Mouse (Mus musculus) heart, embryonic 11.5 days (tissue): Measurements from ENCODE around the gene Acsl1. TPM values are rescaled to one million over a fixed set of nuclear protein-coding genes. Genes with fewer than 3 reads are reported as not detected.

Source experiments
- ATAC-seq: fragments of 200-750 bp; cut with Nextera tagmentation; replicated peaks from 2 replicates; pipeline ENCODE4 v1.8.0; 2017; ENCODE audit warnings: moderate library complexity; ENCODE audit not compliant: insufficient number of reproducible peaks, low FRiP score, low TSS enrichment
- H3K27ac ChIP-seq: fragments of 300-500 bp; sonication (generic); 2 replicates; pipeline ENCODE4 v1.5.1; 2014; ENCODE audit warnings: mild to moderate bottlenecking, low read depth, low read length
- H3K27me3 ChIP-seq: fragments of 300-500 bp; sonication (generic); 2 replicates; pipeline ENCODE4 v1.6.1; 2014; ENCODE audit warnings: mild to moderate bottlenecking, low read length, mixed read lengths; ENCODE audit not compliant: control insufficient read depth, insufficient read depth
- H3K36me3 ChIP-seq: fragments of 300-500 bp; sonication (generic); 2 replicates; pipeline ENCODE4 v1.6.1; 2014; ENCODE audit warnings: mild to moderate bottlenecking, low read length, moderate library complexity, mixed read lengths; ENCODE audit not compliant: control insufficient read depth, insufficient read depth
- H3K4me1 ChIP-seq: fragments of 300-500 bp; sonication (generic); 2 replicates; pipeline ENCODE4 v1.6.1; 2014; ENCODE audit warnings: low read length; ENCODE audit not compliant: control insufficient read depth, insufficient read depth
- H3K4me2 ChIP-seq: fragments of 300-500 bp; sonication (generic); 2 replicates; pipeline ENCODE4 v1.6.1; 2014; ENCODE audit warnings: mild to moderate bottlenecking, moderate library complexity
- H3K4me3 ChIP-seq: fragments of 300-500 bp; sonication (generic); 2 replicates; pipeline ENCODE4 v1.5.1; 2014; ENCODE audit warnings: low read depth, low read length
- H3K9ac ChIP-seq: fragments of 300-500 bp; sonication (generic); 2 replicates; pipeline ENCODE4 v1.6.1; 2014; ENCODE audit warnings: mild to moderate bottlenecking, low read depth, low read length, moderate library complexity
- H3K9me3 ChIP-seq: fragments of 300-500 bp; sonication (generic); replicated peaks from 2 replicates; pipeline ENCODE4 v1.6.1; 2016; ENCODE audit warnings: low read length; ENCODE audit not compliant: control insufficient read depth
- WGBS: fragments of 180-500 bp; shearing (Covaris S2); extraction: QIAGEN DNeasy Blood & Tissue Kit; methylation state at CpG from one replicate; pipeline ENCODE4 v1.1.7; 2014; ENCODE audit not compliant: insufficient replicate concordance; 5-methylcytosine and 5-hydroxymethylcytosine counted together
- polyA plus RNA-seq: library from polyadenylated mRNA; unstranded; fragments of >200 nt; fragmentation: Nextera tagmentation; extraction: Ambion mirVana; gene quantifications from 2 replicates; pipeline ENCODE4 v1.2.1, GENCODE M21; 2014

Gene Acsl1
- polyA plus RNA-seq, 1 experiment from 2014 or later, result 16.4 TPM

DNA sequence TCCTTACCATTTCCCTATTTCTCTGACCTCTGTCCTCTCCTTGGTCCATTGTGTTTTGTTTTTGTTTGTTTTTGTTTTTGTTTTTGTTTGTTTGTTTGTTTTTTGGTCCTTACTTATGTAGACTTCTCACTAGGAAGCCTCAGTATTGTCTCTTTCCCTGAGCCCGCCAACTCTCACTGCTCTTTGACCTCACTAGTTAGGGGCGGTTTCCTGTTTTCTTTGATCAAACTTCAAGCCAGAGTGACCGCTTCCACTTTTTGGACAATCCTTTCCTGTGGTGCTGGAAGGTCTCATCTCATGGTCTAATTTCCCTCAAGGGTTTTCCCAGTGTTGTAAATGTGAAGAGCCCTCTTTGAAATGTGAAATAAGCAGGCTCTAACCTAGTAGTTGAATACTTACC lies 33.4 kb downstream of the Acsl1 start:
- Histone ChIP-seq H3K4me2 (no peak overlapping the region), H3K9me3 (no peaks in the 10 kb centered on the region), H3K27me3 (no peaks in the 10 kb centered on the region), H3K9ac (no peak overlapping the region), H3K4me1 (peaks cover 18% of the 10 kb centered on the region), H3K27ac (no peak overlapping the region), H3K36me3 (no peaks in the 10 kb centered on the region), H3K4me3 (no peak overlapping the region)
- ATAC-seq, result no peak
- WGBS, result 58% methylated on average over 3 of the region's 3 CpGs

DNA sequence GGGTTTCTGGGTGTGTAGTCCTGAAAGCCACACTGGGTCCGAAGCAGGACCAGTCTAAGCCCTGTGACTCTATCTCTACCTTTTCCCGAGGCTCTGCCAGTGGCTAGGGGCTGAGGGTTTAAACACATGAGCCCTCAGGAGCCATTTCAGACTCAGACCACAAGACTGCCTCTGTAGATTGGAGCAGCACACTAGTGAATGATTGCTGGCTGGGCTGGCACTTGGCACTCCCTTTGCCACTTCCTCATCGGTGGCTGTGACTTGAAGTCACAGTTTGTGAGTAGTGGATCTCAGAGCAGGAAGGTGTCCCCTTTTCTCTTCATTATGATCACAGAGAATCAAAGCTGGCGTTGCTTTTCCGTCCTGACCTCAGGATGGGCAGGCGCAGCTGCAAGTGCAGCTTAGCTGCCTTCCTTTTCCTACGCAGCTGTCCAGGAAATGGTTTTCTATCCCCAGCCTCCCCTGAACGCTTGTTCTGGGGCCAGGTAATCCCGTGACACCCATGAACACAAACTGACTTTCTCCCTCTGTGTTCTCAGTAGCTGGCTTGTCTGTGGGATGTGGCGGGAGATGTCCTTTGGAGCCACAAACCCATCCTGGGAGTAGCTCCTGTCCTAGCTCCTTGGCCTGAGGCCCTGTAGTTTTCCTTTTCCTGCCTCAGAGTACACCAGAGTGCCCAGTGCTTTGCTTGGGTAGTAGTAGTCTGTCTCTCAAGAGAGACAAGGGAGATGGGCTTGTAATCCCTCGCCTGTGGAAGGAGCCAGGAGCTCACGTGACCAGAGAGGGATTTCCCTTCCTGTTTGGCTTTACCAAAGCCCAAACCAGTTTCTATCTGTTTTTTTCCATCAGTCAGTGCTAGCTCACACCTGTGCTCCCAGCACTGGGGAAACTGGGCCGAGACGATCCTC lies 37.9 kb downstream of the Acsl1 start:
- no peak overlapping the region for H3K4me2 ChIP-seq
- 78% methylated on average over 14 of the region's 14 CpGs for WGBS
- no peaks in the 10 kb centered on the region for H3K9me3 ChIP-seq
- no peak overlapping the region for H3K4me3 ChIP-seq
- H3K27me3 ChIP-seq, result no peaks in the 10 kb centered on the region
- ATAC-seq, result no peak
- H3K9ac ChIP-seq, result no peak overlapping the region
- no peaks in the 10 kb centered on the region for H3K36me3 ChIP-seq
- H3K27ac ChIP-seq, result no peak overlapping the region
- peaks cover 2% of the 10 kb centered on the region for H3K4me1 ChIP-seq

GRCm38 (mm10) chr8:46509474-46509873 lies 38.6 kb downstream of the Acsl1 start:
- Histone ChIP-seq H3K36me3 (no peaks in the 10 kb centered on the region), H3K27ac (no peak overlapping the region), H3K4me2 (no peak overlapping the region), H3K9me3 (no peaks in the 10 kb centered on the region), H3K9ac (no peak overlapping the region), H3K4me3 (no peak overlapping the region), H3K27me3 (no peaks in the 10 kb centered on the region), H3K4me1 (no peaks in the 10 kb centered on the region)
- no peak for ATAC-seq
- 79% methylated on average over 3 of the region's 3 CpGs for WGBS

DNA sequence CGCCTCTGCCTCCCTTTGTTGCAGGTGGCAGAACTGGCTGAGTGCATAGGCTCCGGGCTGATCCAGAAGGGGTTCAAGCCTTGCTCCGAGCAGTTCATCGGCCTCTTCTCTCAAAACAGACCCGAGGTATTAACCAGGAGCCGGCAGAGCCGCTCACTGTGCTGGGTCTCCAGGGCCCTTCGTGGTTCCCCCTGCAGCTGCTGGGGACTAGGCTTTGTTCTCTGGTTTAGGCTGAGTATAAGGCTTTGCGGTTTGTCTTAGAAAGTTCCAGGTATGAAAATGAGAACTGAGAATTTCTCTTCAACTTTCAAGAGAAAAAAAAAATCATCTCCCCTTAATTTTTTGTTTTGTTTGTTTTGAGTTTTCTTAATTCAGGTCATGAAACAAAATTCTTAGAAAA lies 40.5 kb downstream of the Acsl1 start:
- ATAC-seq, result no peak

GRCm38 (mm10) chr8:46512538-46512937 lies 41.7 kb downstream of the Acsl1 start:
- no peak for ATAC-seq
- Histone ChIP-seq H3K27me3 (no peaks in the 10 kb centered on the region), H3K4me2 (no peak overlapping the region), H3K36me3 (no peaks in the 10 kb centered on the region), H3K9me3 (no peaks in the 10 kb centered on the region), H3K9ac (no peak overlapping the region), H3K4me3 (no peak overlapping the region), H3K27ac (no peak overlapping the region), H3K4me1 (no peaks in the 10 kb centered on the region)
- WGBS, result 55% methylated on average over 8 of the region's 8 CpGs

More for the DNA sequence above, 40.5 kb downstream of the Acsl1 start:
- Histone ChIP-seq H3K4me3 (no peak overlapping the region), H3K9ac (no peak overlapping the region), H3K4me1 (no peaks in the 10 kb centered on the region), H3K27ac (no peak overlapping the region), H3K4me2 (no peak overlapping the region), H3K9me3 (no peaks in the 10 kb centered on the region), H3K36me3 (no peaks in the 10 kb centered on the region), H3K27me3 (no peaks in the 10 kb centered on the region)
- 84% methylated on average over 9 of the region's 9 CpGs for WGBS

GRCm38 (mm10) chr8:46514027-46514426 lies 43.2 kb downstream of the Acsl1 start:
- 79% methylated on average over 1 of the region's 1 CpGs for WGBS
- H3K9me3 ChIP-seq, result no peaks in the 10 kb centered on the region
- H3K4me3 ChIP-seq, result no peak overlapping the region
- ATAC-seq, result no peak
- no peaks in the 10 kb centered on the region for H3K36me3 ChIP-seq
- H3K27ac ChIP-seq, result no peak overlapping the region
- H3K27me3 ChIP-seq, result no peaks in the 10 kb centered on the region
- H3K4me1 ChIP-seq, result no peaks in the 10 kb centered on the region
- no peak overlapping the region for H3K4me2 ChIP-seq
- H3K9ac ChIP-seq, result no peak overlapping the region

DNA sequence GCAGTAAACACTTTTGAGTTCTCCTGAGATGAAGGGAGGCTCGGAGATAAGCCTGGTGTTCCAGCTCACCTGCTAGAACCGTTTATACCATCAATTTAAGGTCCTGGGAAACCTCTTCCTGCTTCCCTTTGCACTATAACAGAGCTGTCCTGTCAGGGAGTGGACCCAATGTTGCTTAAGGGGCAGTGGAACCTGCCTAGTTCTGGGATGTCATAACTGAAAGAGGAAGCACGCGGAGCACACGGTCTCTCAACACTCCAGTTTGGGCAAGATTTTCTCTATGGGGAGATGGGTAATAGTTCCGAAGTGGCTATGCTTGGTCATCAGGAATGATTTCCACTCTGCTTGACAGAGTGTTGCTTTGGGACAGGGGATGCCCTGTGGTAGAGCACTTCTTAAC lies 49.8 kb downstream of the Acsl1 start:
- Histone ChIP-seq H3K27ac (no peak overlapping the region), H3K27me3 (no peaks in the 10 kb centered on the region), H3K4me1 (no peaks in the 10 kb centered on the region), H3K4me3 (no peak overlapping the region), H3K9me3 (no peaks in the 10 kb centered on the region), H3K9ac (no peak overlapping the region), H3K4me2 (no peak overlapping the region), H3K36me3 (0 out of 2 replicates have a peak, but pooled peaks cover 2% of the 10 kb centered on the region)
- ATAC-seq, result no peak
- 84% methylated on average over 6 of the region's 6 CpGs for WGBS

GRCm38 (mm10) chr8:46526098-46526497 lies 55.3 kb downstream of the Acsl1 start:
- Histone ChIP-seq H3K36me3 (peaks cover 2% of the 10 kb centered on the region; the same call in 1 of the 2 replicates), H3K4me1 (no peaks in the 10 kb centered on the region), H3K9ac (no peak overlapping the region), H3K27me3 (no peaks in the 10 kb centered on the region), H3K9me3 (no peaks in the 10 kb centered on the region), H3K27ac (no peak overlapping the region), H3K4me3 (no peak overlapping the region), H3K4me2 (no peak overlapping the region)
- no peak for ATAC-seq
- 87% methylated on average over 8 of the region's 8 CpGs for WGBS

- H3K9ac ChIP-seq, result no peak overlapping the region
- WGBS, result 72% methylated on average over 10 of the region's 10 CpGs
- H3K4me1 ChIP-seq, result no peaks in the 10 kb centered on the region
- no peaks in the 10 kb centered on the region; the same call in 1 of the 2 replicates for H3K36me3 ChIP-seq
- H3K4me3 ChIP-seq, result no peak overlapping the region
- H3K4me2 ChIP-seq, result no peak overlapping the region
- no peak for ATAC-seq
- H3K9me3 ChIP-seq, result no peaks in the 10 kb centered on the region
- no peak overlapping the region for H3K27ac ChIP-seq
- no peaks in the 10 kb centered on the region for H3K27me3 ChIP-seq
These were observed 56.0 kb downstream of the Acsl1 start for GRCm38 (mm10) chr8:46526821-46527220.
